Mouse (Mus musculus): ENCODE measurements around the gene Vmn1r40. TPM values are rescaled to one million over a fixed set of nuclear protein-coding genes. Genes with fewer than 3 reads are reported as not detected.

The Vmn1r40 gene
- total and polyA plus RNA-seq, 2 experiments: not detected

DNA sequence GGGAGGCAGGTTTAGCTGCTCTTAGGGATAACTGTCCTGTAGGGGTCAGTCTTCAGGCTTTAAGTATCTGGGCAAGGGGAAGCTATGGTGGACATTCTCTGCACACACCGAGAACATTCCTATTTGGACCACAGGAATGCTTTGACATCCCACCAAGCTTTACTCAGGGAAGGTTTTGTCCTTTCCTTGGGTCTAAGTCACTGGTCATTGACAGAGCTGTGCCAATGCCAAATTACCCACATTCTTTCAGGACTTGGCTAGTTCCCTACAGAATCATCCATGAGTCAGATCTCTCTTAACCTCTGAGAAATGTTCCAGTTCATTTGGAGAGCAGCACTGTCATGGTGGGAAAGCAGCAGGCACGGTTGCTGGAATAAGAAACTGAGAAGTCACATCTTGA is 716 bp upstream of the Vmn1r40 start:
- WGBS: 64% methylated on average over 2 of the region's 2 CpGs

DNA sequence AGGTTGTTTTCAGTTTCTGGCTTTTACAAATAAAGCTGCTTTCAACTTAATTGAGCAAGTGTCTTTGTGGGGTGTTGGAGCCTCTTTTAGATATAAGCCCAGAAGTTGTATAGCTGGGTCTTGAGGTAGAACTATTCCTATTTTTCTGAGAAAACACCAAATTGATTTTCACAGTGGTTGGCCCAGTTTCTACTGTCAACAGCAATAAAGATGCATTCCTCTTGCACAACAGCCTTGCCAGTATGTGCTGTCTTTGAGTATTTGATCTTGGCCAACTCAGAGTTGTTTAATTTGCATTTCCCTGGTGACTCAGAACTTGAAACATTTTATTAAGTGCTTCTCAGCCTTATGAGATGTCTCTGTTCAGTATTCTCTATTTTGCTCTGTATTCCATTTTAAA is 10.7 kb downstream of the Vmn1r40 start:
- Histone ChIP-seq H3K79me2 (ENCODE audit: control insufficient read depth, insufficient read depth, low read length) (no peaks in the 10 kb centered on the region), H3K4me3 (ENCODE audit: insufficient read depth, low read depth, low read length) (no peak overlapping the region), H3K9ac (ENCODE audit: low read depth, low read length) (no peak overlapping the region), H3K4me1 (ENCODE audit: control insufficient read depth, insufficient read depth, low read length) (no peaks in the 10 kb centered on the region), H3K27me3 (ENCODE audit: control insufficient read depth, insufficient read depth, low read length) (no peaks in the 10 kb centered on the region), H3K27ac (replicated peaks; ENCODE audit: insufficient read depth, low read depth, low read length) (no peak overlapping the region), H3K36me3 (ENCODE audit: control insufficient read depth, insufficient read depth, low read length) (no peaks in the 10 kb centered on the region)
- TF ChIP-seq CTCF (IDR thresholded peaks at IDR 0.05; ENCODE audit: low read depth, low read length) (no peak), POLR2A (IDR thresholded peaks at IDR 0.05; ENCODE audit: extremely low read depth, insufficient read depth, low read length) (no peak)
- no peak for DNase-seq (ENCODE audit: extremely low read depth, low read depth, low spot score)

More for the DNA sequence above, 716 bp upstream of the Vmn1r40 start:
- H3K4me3 ChIP-seq (ENCODE audit: insufficient read depth, low read depth, low read length): no peak overlapping the region
- H3K4me1 ChIP-seq (ENCODE audit: control insufficient read depth, insufficient read depth, low read length): no peaks in the 10 kb centered on the region
- DNase-seq (ENCODE audit: extremely low read depth, low read depth, low spot score): no peak
- H3K27ac ChIP-seq (replicated peaks; ENCODE audit: insufficient read depth, low read depth, low read length): no peak overlapping the region
- no peaks in the 10 kb centered on the region; the same call in 1 of the 2 replicates for H3K36me3 ChIP-seq (ENCODE audit: control insufficient read depth, insufficient read depth, low read length)
- TF ChIP-seq POLR2A (IDR thresholded peaks at IDR 0.05; ENCODE audit: extremely low read depth, insufficient read depth, low read length) (no peak), CTCF (IDR thresholded peaks at IDR 0.05; ENCODE audit: low read depth, low read length) (no peak)
- no peaks in the 10 kb centered on the region for H3K27me3 ChIP-seq (ENCODE audit: control insufficient read depth, insufficient read depth, low read length)
- no peak overlapping the region for H3K9ac ChIP-seq (ENCODE audit: low read depth, low read length)
- no peaks in the 10 kb centered on the region for H3K79me2 ChIP-seq (ENCODE audit: control insufficient read depth, insufficient read depth, low read length)

DNA sequence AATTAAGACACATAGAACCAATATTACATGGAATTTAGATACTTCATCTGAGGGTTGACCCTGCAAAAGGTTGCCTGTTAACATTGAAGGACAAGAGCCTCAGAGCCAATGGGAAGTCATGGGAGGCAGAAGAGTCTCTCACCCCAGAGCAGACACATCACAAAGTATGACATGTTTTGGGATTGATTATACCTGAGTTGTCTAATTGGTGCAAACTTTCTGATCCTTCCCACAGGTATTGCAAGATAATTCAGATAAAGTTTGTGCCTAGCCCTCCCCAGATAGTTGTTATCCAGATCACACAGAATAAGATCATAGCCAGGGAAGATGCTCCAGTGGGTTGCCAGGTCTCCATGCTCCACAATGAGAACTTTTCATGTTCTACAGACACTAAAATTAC is 33.1 kb downstream of the Vmn1r40 start, which contains the start of gene Vmn1r41:
Gene Vmn1r41, plus strand, starts transcription at position 301 of the 400 bp plus-strand sequence.
- Histone ChIP-seq H3K36me3 (ENCODE audit: control insufficient read depth, insufficient read depth, low read length) (no peaks in the 10 kb centered on the region), H3K79me2 (ENCODE audit: control insufficient read depth, insufficient read depth, low read length) (no peaks in the 10 kb centered on the region), H3K27me3 (ENCODE audit: control insufficient read depth, insufficient read depth, low read length) (no peaks in the 10 kb centered on the region), H3K4me1 (ENCODE audit: control insufficient read depth, insufficient read depth, low read length) (no peaks in the 10 kb centered on the region), H3K9ac (ENCODE audit: low read depth, low read length) (no peak within 1 kb of the TSS), H3K27ac (replicated peaks; ENCODE audit: insufficient read depth, low read depth, low read length) (no peak within 1 kb of the TSS), H3K4me3 (ENCODE audit: insufficient read depth, low read depth, low read length) (no peak within 1 kb of the TSS)
- TF ChIP-seq POLR2A (IDR thresholded peaks at IDR 0.05; ENCODE audit: extremely low read depth, insufficient read depth, low read length): no peak
- no peak for TF ChIP-seq CTCF (IDR thresholded peaks at IDR 0.05; ENCODE audit: low read depth, low read length)
- no peak for DNase-seq (ENCODE audit: extremely low read depth, low read depth, low spot score)

DNA sequence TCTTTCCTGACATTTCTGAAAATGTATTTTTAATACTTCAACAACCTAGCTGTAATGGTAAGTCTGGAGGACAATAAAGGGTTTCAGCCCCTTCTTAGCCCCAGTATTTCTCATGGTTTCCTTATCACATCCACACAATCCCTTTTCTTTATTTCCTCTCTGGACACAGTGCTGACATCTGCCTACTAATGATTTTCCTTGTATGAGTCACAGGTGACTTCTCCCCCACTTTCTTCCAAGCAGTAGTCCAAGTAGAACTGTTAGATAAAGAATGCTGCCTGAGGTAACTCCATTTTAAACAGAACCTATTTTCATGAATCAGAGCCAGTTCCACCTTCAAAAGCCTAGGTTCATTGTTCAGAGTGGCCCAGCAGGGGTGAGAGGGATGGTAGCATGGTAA is 35.5 kb downstream of the Vmn1r40 start:
- Histone ChIP-seq H3K4me1 (ENCODE audit: control insufficient read depth, insufficient read depth, low read length) (no peaks in the 10 kb centered on the region), H3K4me3 (ENCODE audit: insufficient read depth, low read depth, low read length) (no peak overlapping the region)

More for the DNA sequence above, 35.5 kb downstream of the Vmn1r40 start:
- Histone ChIP-seq H3K9ac (ENCODE audit: low read depth, low read length) (no peak overlapping the region), H3K27me3 (ENCODE audit: control insufficient read depth, insufficient read depth, low read length) (no peaks in the 10 kb centered on the region), H3K27ac (replicated peaks; ENCODE audit: insufficient read depth, low read depth, low read length) (no peak overlapping the region), H3K79me2 (ENCODE audit: control insufficient read depth, insufficient read depth, low read length) (no peaks in the 10 kb centered on the region), H3K36me3 (ENCODE audit: control insufficient read depth, insufficient read depth, low read length) (no peaks in the 10 kb centered on the region)
- DNase-seq (ENCODE audit: extremely low read depth, low read depth, low spot score): no peak
- no peak for TF ChIP-seq CTCF (IDR thresholded peaks at IDR 0.05; ENCODE audit: low read depth, low read length)

Other genes with a start within 250 kb of the Vmn1r40 start
- gene Chchd6, start 111.9 kb upstream of the Vmn1r40 start, total RNA-seq (2014; rRNA removed): 6.9 and 8.0 TPM in 2 replicates
- gene Chchd6, start 111.9 kb upstream of the Vmn1r40 start, polyA plus RNA-seq (2012; rRNA removed): 5.0 and 9.4 TPM in 2 replicates
- 5.6 and 6.4 TPM in 2 replicates for gene Txnrd3, start 63.6 kb upstream of the Vmn1r40 start, total RNA-seq (2014; rRNA removed)
- gene Txnrd3, start 63.6 kb upstream of the Vmn1r40 start, polyA plus RNA-seq (2012; rRNA removed): 4.8 and 5.7 TPM in 2 replicates
- not detected in 2 replicates for gene Vmn1r41, start 33.2 kb downstream of the Vmn1r40 start, total RNA-seq (2014; rRNA removed)
- gene Vmn1r41, start 33.2 kb downstream of the Vmn1r40 start, polyA plus RNA-seq (2012; rRNA removed): not detected in 2 replicates
- gene Vmn1r42, start 168.9 kb downstream of the Vmn1r40 start, total RNA-seq (2014; rRNA removed): not detected in 2 replicates
- not detected in 2 replicates for gene Vmn1r42, start 168.9 kb downstream of the Vmn1r40 start, polyA plus RNA-seq (2012; rRNA removed)
- not detected in 2 replicates for gene Vmn1r43, start 168.9 kb downstream of the Vmn1r40 start, total RNA-seq (2014; rRNA removed)
- not detected in 2 replicates for gene Vmn1r43, start 168.9 kb downstream of the Vmn1r40 start, polyA plus RNA-seq (2012; rRNA removed)
- gene Vmn1r44, start 176.1 kb downstream of the Vmn1r40 start, total RNA-seq (2014; rRNA removed): not detected in 2 replicates
- not detected in 2 replicates for gene Vmn1r44, start 176.1 kb downstream of the Vmn1r40 start, polyA plus RNA-seq (2012; rRNA removed)
- not detected in 2 replicates for gene Vmn1r45, start 233.1 kb downstream of the Vmn1r40 start, total RNA-seq (2014; rRNA removed)
- not detected in 2 replicates for gene Vmn1r45, start 233.1 kb downstream of the Vmn1r40 start, polyA plus RNA-seq (2012; rRNA removed)

Measured in liver, adult 2 months (tissue).